Comparison of ENCODE assay signal across 28 mouse cellular contexts in genomic region chr14:24281278-24281677, GRCm38 (mm10). TPM values are rescaled to one million over a fixed set of nuclear protein-coding genes. Genes with fewer than 3 reads are reported as not detected.
A peak's percentile ranks its signal among the peaks of the same experiment; 100 is the strongest.
DNase-seq lines count a peak whose midpoint lies in the region; ATAC-seq and TF ChIP-seq lines count a peak whose summit lies in the region.
"Had no signal": no experiment of that assay in that cellular context is flagged by ENCODE, and none has a peak within 500 bp of the region (broad histone marks: within the 10 kb centered on the region; RNA-seq: fewer than 3 reads in every experiment).

No protein-coding gene starts in this region.

- H3K27me3 ChIP-seq in kidney, embryonic 15.5 days = no peaks in the 10 kb centered on the region
- no peaks in the 10 kb centered on the region for H3K27me3 ChIP-seq in stomach, postnatal 0 days (ENCODE audit: control insufficient read depth, insufficient read depth, low read length)
- H3K27me3 ChIP-seq in midbrain, postnatal 0 days (ENCODE audit: insufficient read depth, low read length) = no peaks in the 10 kb centered on the region
- H3K27me3 ChIP-seq: intestine, embryonic 15.5 days; limb, embryonic 12.5 days; liver, embryonic 12.5 days; lung, embryonic 15.5 days; neural tube, embryonic 15.5 days; stomach, embryonic 15.5 days had no signal

- no peaks in the 10 kb centered on the region for H3K4me1 ChIP-seq in kidney, embryonic 15.5 days
- H3K4me1 ChIP-seq in lung, adult 2 months (ENCODE audit: control insufficient read depth, insufficient read depth, low read length) = no peaks in the 10 kb centered on the region
- H3K4me1 ChIP-seq in stomach, postnatal 0 days (replicated peaks; ENCODE audit: control insufficient read depth, insufficient read depth) = no peaks in the 10 kb centered on the region
- H3K4me1 ChIP-seq in midbrain, postnatal 0 days (ENCODE audit: insufficient read depth, low read length) = no peaks in the 10 kb centered on the region
- H3K4me1 ChIP-seq: hindbrain, embryonic 10.5 days; intestine, embryonic 15.5 days; limb, embryonic 12.5 days; liver, embryonic 12.5 days; lung, embryonic 15.5 days; neural tube, embryonic 15.5 days; stomach, embryonic 15.5 days had no signal

- ATAC-seq in kidney, embryonic 15.5 days (replicated peaks; ENCODE audit: low FRiP score) = no peak
- ATAC-seq in stomach, postnatal 0 days (ENCODE audit: low FRiP score, low TSS enrichment) = no peak
- ATAC-seq in midbrain, postnatal 0 days (ENCODE audit: low FRiP score) = no peak
- ATAC-seq: forebrain, embryonic 14.5 days; hindbrain, embryonic 16.5 days; intestine, embryonic 15.5 days; liver, embryonic 12.5 days had no signal

- WGBS in kidney, embryonic 15.5 days = 70% methylated on average over 4 of the region's 4 CpGs
- WGBS in lung, adult 2 months = 50% methylated on average over 4 of the region's 4 CpGs
- 58% methylated on average over 4 of the region's 4 CpGs for WGBS in stomach, postnatal 0 days
- WGBS in midbrain, postnatal 0 days = 69% methylated on average over 4 of the region's 4 CpGs

- TF ChIP-seq CTCF in lung, adult 2 months (IDR thresholded peaks at IDR 0.05; ENCODE audit: insufficient read depth, low read length) = no peak
- TF ChIP-seq CTCF in stomach, postnatal 0 days (IDR thresholded peaks at IDR 0.05; ENCODE audit: low read depth) = 0 out of 2 replicates have a peak, but pooled peaks have one; percentile 19
- no peak for TF ChIP-seq CTCF in midbrain, postnatal 0 days (IDR thresholded peaks at IDR 0.05)

- no peaks in the 10 kb centered on the region for H3K36me3 ChIP-seq in kidney, embryonic 15.5 days
- no peaks in the 10 kb centered on the region for H3K36me3 ChIP-seq in stomach, postnatal 0 days (ENCODE audit: control insufficient read depth, insufficient read depth, low read length)
- H3K36me3 ChIP-seq in midbrain, postnatal 0 days (ENCODE audit: insufficient read depth, low read length) = no peaks in the 10 kb centered on the region
- H3K36me3 ChIP-seq: hindbrain, embryonic 10.5 days; intestine, embryonic 15.5 days; limb, embryonic 12.5 days; liver, embryonic 12.5 days; lung, embryonic 15.5 days; neural tube, embryonic 15.5 days; stomach, embryonic 15.5 days had no signal

- H3K4me2 ChIP-seq in kidney, embryonic 15.5 days = no peak overlapping the region
- H3K4me2 ChIP-seq in stomach, postnatal 0 days (replicated peaks; ENCODE audit: low read depth) = no peak overlapping the region
- H3K4me2 ChIP-seq in midbrain, postnatal 0 days (ENCODE audit: low read depth, low read length, poor library complexity, severe bottlenecking) = no peak overlapping the region
- H3K4me2 ChIP-seq: intestine, embryonic 15.5 days; limb, embryonic 12.5 days; liver, embryonic 12.5 days; lung, embryonic 15.5 days; midbrain, embryonic 11.5 days; neural tube, embryonic 15.5 days; stomach, embryonic 15.5 days had no signal

- H3K9ac ChIP-seq in kidney, embryonic 15.5 days = no peak overlapping the region
- no peak overlapping the region for H3K9ac ChIP-seq in stomach, postnatal 0 days (ENCODE audit: low read length)
- no peak overlapping the region for H3K9ac ChIP-seq in midbrain, postnatal 0 days (replicated peaks; ENCODE audit: low read length, poor library complexity, severe bottlenecking)
- H3K9ac ChIP-seq: intestine, embryonic 15.5 days; limb, embryonic 12.5 days; liver, embryonic 12.5 days; lung, embryonic 15.5 days; neural tube, embryonic 15.5 days; stomach, embryonic 15.5 days had no signal

- peak; percentile 14 for DNase-seq in kidney, postnatal 10 days
- DNase-seq in lung, postnatal 10 days = peak; percentile 13
- DNase-seq in lung, adult 2 months = no peak
- peak; percentile 18 for DNase-seq in R1 (ENCODE audit: low read depth, low spot score)
- DNase-seq in stomach, postnatal 0 days (ENCODE audit: low spot score) = peak; percentile 17
- no peak for DNase-seq in midbrain, postnatal 0 days (ENCODE audit: low spot score)
- DNase-seq: adrenal gland, postnatal 10 days; cerebellum, adult 2 months; cerebellum, postnatal 36 days; gastrocnemius, postnatal 14 days; right cerebral cortex, adult 18-20 months had no signal

- H3K9me3 ChIP-seq in kidney, embryonic 15.5 days (replicated peaks) = no peaks in the 10 kb centered on the region
- H3K9me3 ChIP-seq in stomach, postnatal 0 days (ENCODE audit: control insufficient read depth, low read length) = no peaks in the 10 kb centered on the region
- no peaks in the 10 kb centered on the region for H3K9me3 ChIP-seq in midbrain, postnatal 0 days (ENCODE audit: low read length)
- H3K9me3 ChIP-seq: hindbrain, embryonic 10.5 days; intestine, embryonic 15.5 days; limb, embryonic 12.5 days; liver, embryonic 12.5 days; lung, embryonic 15.5 days; neural tube, embryonic 15.5 days; stomach, embryonic 15.5 days had no signal

- TF ChIP-seq EP300 in stomach, postnatal 0 days (optimal IDR thresholded peaks at IDR 0.05) = no peak

- TF ChIP-seq POLR2A in lung, adult 2 months (IDR thresholded peaks at IDR 0.05; ENCODE audit: borderline replicate concordance, extremely low read depth, low read depth, low read length) = no peak

- no peak overlapping the region for H3K27ac ChIP-seq in kidney, embryonic 15.5 days
- no peak overlapping the region for H3K27ac ChIP-seq in stomach, postnatal 0 days (replicated peaks)
- H3K27ac ChIP-seq in midbrain, postnatal 0 days (ENCODE audit: low read depth, low read length) = no peak overlapping the region
- H3K27ac ChIP-seq: hindbrain, embryonic 10.5 days; intestine, embryonic 15.5 days; kidney, postnatal 0 days; layer of hippocampus, adult 2 months; limb, embryonic 12.5 days; liver, embryonic 12.5 days; lung, embryonic 15.5 days; neural tube, embryonic 15.5 days; stomach, embryonic 15.5 days had no signal

- H3K4me3 ChIP-seq in kidney, embryonic 15.5 days (replicated peaks) = no peak overlapping the region
- no peak overlapping the region for H3K4me3 ChIP-seq in lung, adult 2 months (replicated peaks; ENCODE audit: extremely low read depth, low read depth, low read length)
- no peak overlapping the region for H3K4me3 ChIP-seq in stomach, postnatal 0 days (ENCODE audit: low read depth, low read length)
- H3K4me3 ChIP-seq in midbrain, postnatal 0 days (ENCODE audit: low read depth, low read length) = no peak overlapping the region
- H3K4me3 ChIP-seq: hindbrain, embryonic 10.5 days; intestine, embryonic 15.5 days; layer of hippocampus, adult 2 months; limb, embryonic 12.5 days; liver, embryonic 12.5 days; lung, embryonic 15.5 days; neural tube, embryonic 15.5 days; stomach, embryonic 15.5 days had no signal

RNA-seq across cellular contexts. Expression of gene E330034G19Rik, which starts 11.7 kb away (rescaled TPM):
- polyA plus RNA-seq in kidney, embryonic 15.5 days (2015; fragmentation: Nextera tagmentation; extraction: Ambion mirVana) = not detected in 2 replicates
- polyA plus RNA-seq in lung, adult 2 months (2012; rRNA removed) = not detected in 2 replicates
- polyA plus RNA-seq in stomach, postnatal 0 days (2015; fragmentation: Nextera tagmentation; extraction: Ambion mirVana) = not detected in 2 replicates
- total RNA-seq in midbrain, postnatal 0 days (2014; rRNA removed) = not detected in 2 replicates
- 0.11 TPM in 1 of 2 replicates, not detected in the other for polyA plus RNA-seq in midbrain, postnatal 0 days (2015; fragmentation: Nextera tagmentation; extraction: Ambion mirVana)
- total RNA-seq: adrenal gland, postnatal 10 days; gastrocnemius, postnatal 14 days; layer of hippocampus, adult 2 months; megakaryocyte progenitor cell, adult 5-6 weeks had no signal
- polyA plus RNA-seq: embryonic facial prominence, embryonic 14.5 days; forebrain, embryonic 14.5 days; heart, embryonic 16.5 days; hindbrain, embryonic 10.5 days; intestine, embryonic 15.5 days; kidney, postnatal 0 days; limb, embryonic 12.5 days; liver, embryonic 12.5 days; lung, embryonic 15.5 days; midbrain, embryonic 11.5 days; neural tube, embryonic 15.5 days; stomach, embryonic 15.5 days; urinary bladder, adult 2 months had no signal

RNA-seq across cellular contexts. Expression of gene Dlg5, which starts 35.6 kb away (rescaled TPM):
- 14.5 and 18.6 TPM in 2 replicates for polyA plus RNA-seq in kidney, embryonic 15.5 days (2015; fragmentation: Nextera tagmentation; extraction: Ambion mirVana)
- 31.7 and 35.3 TPM in 2 replicates for polyA plus RNA-seq in lung, adult 2 months (2012; rRNA removed)
- 3.8 and 5.0 TPM in 2 replicates for polyA plus RNA-seq in stomach, postnatal 0 days (2015; fragmentation: Nextera tagmentation; extraction: Ambion mirVana)
- total RNA-seq in midbrain, postnatal 0 days (2014; rRNA removed) = 84.3 and 87.4 TPM in 2 replicates
- 15.3 and 17.9 TPM in 2 replicates for polyA plus RNA-seq in midbrain, postnatal 0 days (2015; fragmentation: Nextera tagmentation; extraction: Ambion mirVana)
- total RNA-seq: megakaryocyte progenitor cell, adult 5-6 weeks had no signal

Comparison
In these comparisons a context has a peak if more than half of its experiments do, and no peak if none do; other contexts are left out.
1. DNase-seq: peak in kidney, postnatal 10 days (single experiment), lung, postnatal 10 days (single experiment), R1 (single experiment) and stomach, postnatal 0 days (single experiment); none in lung, adult 2 months (single experiment) and midbrain, postnatal 0 days (single experiment).